Mouse (Mus musculus): ENCODE data around the gene Olfr1329. TPM values are rescaled to one million over a fixed set of nuclear protein-coding genes. Genes with fewer than 3 reads are reported as not detected.

Olfr1329 gene
- polyA plus RNA-seq (2015; fragmentation: Illumina TruSeq; extraction: RNeasy Lipid Tissue Mini Kit (QIAGEN cat#74804); ENCODE audit: insufficient read depth, low read depth, low replicate concordance), result not detected

DNA sequence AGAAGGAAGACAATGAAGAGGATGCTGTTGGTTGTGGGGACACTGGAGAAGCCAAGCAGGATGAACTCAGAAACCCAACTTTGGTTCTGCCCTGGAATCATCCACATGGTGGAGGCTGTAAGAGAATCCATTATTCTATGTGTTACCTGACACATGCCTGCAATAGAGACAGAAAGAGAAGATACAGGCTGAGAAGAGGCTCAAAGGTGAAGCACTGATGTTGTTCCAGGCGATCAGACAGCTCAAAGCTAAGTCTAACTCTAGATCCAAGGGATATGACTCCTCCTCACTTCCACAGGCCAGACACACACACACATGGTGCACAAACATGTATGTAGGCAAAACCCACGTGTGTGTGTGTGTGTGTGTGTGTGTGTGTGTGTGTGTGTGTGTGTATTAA, at the start of gene Olfr1329:
Gene Olfr1329 (minus strand): TSS at position 101 of the 400 bp plus-strand sequence.

GRCm38 (mm10) chr4:118961141-118961628, 43.9 kb upstream of the Olfr1329 start, which contains the start of gene Lao1:
Gene Lao1 (plus strand): TSS chr4:118961578.

GRCm38 (mm10) chr4:118938512-118938911, 21.2 kb upstream of the Olfr1329 start, which contains the start of gene Olfr1328:
Gene Olfr1328 (minus strand): TSS chr4:118938612.

DNA sequence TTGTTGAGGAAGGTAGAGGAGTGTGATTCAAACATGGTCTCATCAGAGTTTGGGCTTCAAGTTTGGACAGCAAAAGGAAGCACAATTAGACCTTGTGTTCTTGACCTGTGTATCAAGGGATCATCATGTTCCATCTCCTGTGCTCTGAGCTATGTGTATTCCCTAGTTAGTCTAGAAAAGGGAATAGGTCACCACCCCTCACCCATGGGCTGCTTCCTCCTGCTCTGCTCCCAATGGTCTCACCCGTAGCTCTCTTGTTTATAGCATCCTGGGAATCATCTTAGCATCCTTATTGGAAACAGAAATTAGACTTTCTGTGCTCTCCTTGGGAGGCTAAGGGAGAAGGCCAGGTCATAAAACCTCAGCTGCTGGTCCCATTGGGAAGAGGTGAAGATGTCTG, 29.0 kb downstream of the Olfr1329 start, which contains the start of gene Olfr1330:
Gene Olfr1330 (plus strand): TSS at position 301 of the 400 bp plus-strand sequence.

Other genes starting within 250 kb of the Olfr1329 start
- not detected for gene Olfr1342, start 224.7 kb downstream of the Olfr1329 start, polyA plus RNA-seq (2015; fragmentation: Illumina TruSeq; extraction: RNeasy Lipid Tissue Mini Kit (QIAGEN cat#74804); ENCODE audit: insufficient read depth, low read depth, low replicate concordance)
- gene Olfr1341, start 213.9 kb downstream of the Olfr1329 start, polyA plus RNA-seq (2015; fragmentation: Illumina TruSeq; extraction: RNeasy Lipid Tissue Mini Kit (QIAGEN cat#74804); ENCODE audit: insufficient read depth, low read depth, low replicate concordance), result not detected
- not detected for gene Olfr1340, start 197.3 kb downstream of the Olfr1329 start, polyA plus RNA-seq (2015; fragmentation: Illumina TruSeq; extraction: RNeasy Lipid Tissue Mini Kit (QIAGEN cat#74804); ENCODE audit: insufficient read depth, low read depth, low replicate concordance)
- gene Olfr1339, start 185.3 kb downstream of the Olfr1329 start, polyA plus RNA-seq (2015; fragmentation: Illumina TruSeq; extraction: RNeasy Lipid Tissue Mini Kit (QIAGEN cat#74804); ENCODE audit: insufficient read depth, low read depth, low replicate concordance), result not detected
- gene Olfr1338, start 158.7 kb downstream of the Olfr1329 start, polyA plus RNA-seq (2015; fragmentation: Illumina TruSeq; extraction: RNeasy Lipid Tissue Mini Kit (QIAGEN cat#74804); ENCODE audit: insufficient read depth, low read depth, low replicate concordance), result not detected
- gene Olfr1337, start 134.9 kb downstream of the Olfr1329 start, polyA plus RNA-seq (2015; fragmentation: Illumina TruSeq; extraction: RNeasy Lipid Tissue Mini Kit (QIAGEN cat#74804); ENCODE audit: insufficient read depth, low read depth, low replicate concordance), result not detected
- gene Olfr1335, start 107.5 kb downstream of the Olfr1329 start, polyA plus RNA-seq (2015; fragmentation: Illumina TruSeq; extraction: RNeasy Lipid Tissue Mini Kit (QIAGEN cat#74804); ENCODE audit: insufficient read depth, low read depth, low replicate concordance), result not detected
- gene Olfr1333, start 81.2 kb downstream of the Olfr1329 start, polyA plus RNA-seq (2015; fragmentation: Illumina TruSeq; extraction: RNeasy Lipid Tissue Mini Kit (QIAGEN cat#74804); ENCODE audit: insufficient read depth, low read depth, low replicate concordance), result not detected
- not detected for gene Olfr1331, start 52.8 kb downstream of the Olfr1329 start, polyA plus RNA-seq (2015; fragmentation: Illumina TruSeq; extraction: RNeasy Lipid Tissue Mini Kit (QIAGEN cat#74804); ENCODE audit: insufficient read depth, low read depth, low replicate concordance)
- not detected for gene Olfr1330, start 28.9 kb downstream of the Olfr1329 start, polyA plus RNA-seq (2015; fragmentation: Illumina TruSeq; extraction: RNeasy Lipid Tissue Mini Kit (QIAGEN cat#74804); ENCODE audit: insufficient read depth, low read depth, low replicate concordance)
- not detected for gene Olfr1328, start 21.1 kb upstream of the Olfr1329 start, polyA plus RNA-seq (2015; fragmentation: Illumina TruSeq; extraction: RNeasy Lipid Tissue Mini Kit (QIAGEN cat#74804); ENCODE audit: insufficient read depth, low read depth, low replicate concordance)
- not detected for gene Lao1, start 44.1 kb upstream of the Olfr1329 start, polyA plus RNA-seq (2015; fragmentation: Illumina TruSeq; extraction: RNeasy Lipid Tissue Mini Kit (QIAGEN cat#74804); ENCODE audit: insufficient read depth, low read depth, low replicate concordance)
- 4.1 TPM for gene Slc2a1, start 191.2 kb upstream of the Olfr1329 start, polyA plus RNA-seq (2015; fragmentation: Illumina TruSeq; extraction: RNeasy Lipid Tissue Mini Kit (QIAGEN cat#74804); ENCODE audit: insufficient read depth, low read depth, low replicate concordance)